Mouse (Mus musculus): ENCODE results near the gene Sestd1. TPM values are rescaled to one million over a fixed set of nuclear protein-coding genes. Genes with fewer than 3 reads are reported as not detected.

Sestd1 gene
- polyA plus RNA-seq, 1 experiment from 2014 or later: 26.6 TPM

GRCm38 (mm10) chr2:77182271-77182995, 98.0 kb downstream of the Sestd1 start:
- WGBS: 86% methylated on average over 4 of the region's 4 CpGs
- Histone ChIP-seq H3K4me1 (ENCODE audit: control insufficient read depth, insufficient read depth, low read length) (no peaks in the 10 kb centered on the region), H3K4me3 (ENCODE audit: low read depth, low read length) (no peak overlapping the region), H3K27me3 (ENCODE audit: control insufficient read depth, insufficient read depth, low read depth, low read length) (no peaks in the 10 kb centered on the region), H3K9ac (ENCODE audit: low read depth, low read length) (no peak overlapping the region), H3K27ac (ENCODE audit: low read length) (no peak overlapping the region), H3K9me3 (replicated peaks; ENCODE audit: control insufficient read depth, low read length, poor library complexity, severe bottlenecking) (no peaks in the 10 kb centered on the region), H3K4me2 (ENCODE audit: low read length) (no peak overlapping the region), H3K36me3 (ENCODE audit: control insufficient read depth, insufficient read depth, low read length) (peaks cover 9% of the 10 kb centered on the region)
- no peak for ATAC-seq

GRCm38 (mm10) chr2:77177472-77177871, 102.9 kb downstream of the Sestd1 start:
- Histone ChIP-seq H3K4me3 (ENCODE audit: low read depth, low read length) (no peak overlapping the region), H3K36me3 (ENCODE audit: control insufficient read depth, insufficient read depth, low read length) (no peaks in the 10 kb centered on the region), H3K4me2 (ENCODE audit: low read length) (no peak overlapping the region), H3K4me1 (ENCODE audit: control insufficient read depth, insufficient read depth, low read length) (peaks cover 17% of the 10 kb centered on the region), H3K27ac (ENCODE audit: low read length) (no peak overlapping the region), H3K9me3 (replicated peaks; ENCODE audit: control insufficient read depth, low read length, poor library complexity, severe bottlenecking) (no peaks in the 10 kb centered on the region), H3K9ac (ENCODE audit: low read depth, low read length) (no peak overlapping the region), H3K27me3 (ENCODE audit: control insufficient read depth, insufficient read depth, low read depth, low read length) (no peaks in the 10 kb centered on the region)
- WGBS: 83% methylated on average over 2 of the region's 2 CpGs
- no peak for ATAC-seq

- Histone ChIP-seq H3K36me3 (ENCODE audit: control insufficient read depth, insufficient read depth, low read length) (no peaks in the 10 kb centered on the region), H3K9me3 (replicated peaks; ENCODE audit: control insufficient read depth, low read length, poor library complexity, severe bottlenecking) (no peaks in the 10 kb centered on the region), H3K27ac (ENCODE audit: low read length) (no peak overlapping the region; the same call in 1 of the 2 replicates), H3K4me3 (ENCODE audit: low read depth, low read length) (no peak overlapping the region), H3K9ac (ENCODE audit: low read depth, low read length) (no peak overlapping the region), H3K4me1 (ENCODE audit: control insufficient read depth, insufficient read depth, low read length) (peaks cover 24% of the 10 kb centered on the region), H3K27me3 (ENCODE audit: control insufficient read depth, insufficient read depth, low read depth, low read length) (no peaks in the 10 kb centered on the region), H3K4me2 (ENCODE audit: low read length) (no peak overlapping the region)
- WGBS: 63% methylated on average over 10 of the region's 10 CpGs
- ATAC-seq: 0 out of 2 replicates have a peak, but pooled peaks have one; percentile 13
Measured at GRCm38 (mm10) chr2:77176413-77176812, 104.0 kb downstream of the Sestd1 start.

GRCm38 (mm10) chr2:77175411-77175810, 105.0 kb downstream of the Sestd1 start:
- no peak overlapping the region for H3K9ac ChIP-seq (ENCODE audit: low read depth, low read length)
- no peak overlapping the region for H3K4me2 ChIP-seq (ENCODE audit: low read length)
- WGBS: 72% methylated on average over 7 of the region's 7 CpGs
- no peak for ATAC-seq
- H3K27me3 ChIP-seq (ENCODE audit: control insufficient read depth, insufficient read depth, low read depth, low read length): no peaks in the 10 kb centered on the region
- H3K4me1 ChIP-seq (ENCODE audit: control insufficient read depth, insufficient read depth, low read length): peaks cover 30% of the 10 kb centered on the region
- no peaks in the 10 kb centered on the region for H3K9me3 ChIP-seq (replicated peaks; ENCODE audit: control insufficient read depth, low read length, poor library complexity, severe bottlenecking)
- H3K27ac ChIP-seq (ENCODE audit: low read length): no peak overlapping the region
- no peaks in the 10 kb centered on the region for H3K36me3 ChIP-seq (ENCODE audit: control insufficient read depth, insufficient read depth, low read length)
- H3K4me3 ChIP-seq (ENCODE audit: low read depth, low read length): no peak overlapping the region

- WGBS: 50% methylated on average over 2 of the region's 2 CpGs
- H3K4me3 ChIP-seq (ENCODE audit: low read depth, low read length): no peak overlapping the region
- H3K4me2 ChIP-seq (ENCODE audit: low read length): no peak overlapping the region
- H3K9ac ChIP-seq (ENCODE audit: low read depth, low read length): no peak overlapping the region
- no peak for ATAC-seq
- H3K27ac ChIP-seq (ENCODE audit: low read length): 0 out of 2 replicates have a peak overlapping the region, but pooled peaks have one; percentile 10
- H3K27me3 ChIP-seq (ENCODE audit: control insufficient read depth, insufficient read depth, low read depth, low read length): no peaks in the 10 kb centered on the region
- no peaks in the 10 kb centered on the region for H3K36me3 ChIP-seq (ENCODE audit: control insufficient read depth, insufficient read depth, low read length)
- no peaks in the 10 kb centered on the region for H3K9me3 ChIP-seq (replicated peaks; ENCODE audit: control insufficient read depth, low read length, poor library complexity, severe bottlenecking)
- H3K4me1 ChIP-seq (ENCODE audit: control insufficient read depth, insufficient read depth, low read length): peaks cover 37% of the 10 kb centered on the region
Measured at GRCm38 (mm10) chr2:77174313-77174712, 106.1 kb downstream of the Sestd1 start.

- Histone ChIP-seq H3K4me2 (ENCODE audit: low read length) (no peak overlapping the region), H3K9me3 (replicated peaks; ENCODE audit: control insufficient read depth, low read length, poor library complexity, severe bottlenecking) (no peaks in the 10 kb centered on the region), H3K36me3 (ENCODE audit: control insufficient read depth, insufficient read depth, low read length) (no peaks in the 10 kb centered on the region), H3K4me1 (ENCODE audit: control insufficient read depth, insufficient read depth, low read length) (peaks cover 37% of the 10 kb centered on the region), H3K27me3 (ENCODE audit: control insufficient read depth, insufficient read depth, low read depth, low read length) (no peaks in the 10 kb centered on the region), H3K9ac (ENCODE audit: low read depth, low read length) (no peak overlapping the region), H3K4me3 (ENCODE audit: low read depth, low read length) (no peak overlapping the region), H3K27ac (ENCODE audit: low read length) (no peak overlapping the region)
- WGBS: 92% methylated on average over 6 of the region's 6 CpGs
- ATAC-seq: no peak
Measured at GRCm38 (mm10) chr2:77173821-77174220, 106.6 kb downstream of the Sestd1 start.

- no peak for ATAC-seq
- Histone ChIP-seq H3K4me3 (ENCODE audit: low read depth, low read length) (no peak overlapping the region), H3K36me3 (ENCODE audit: control insufficient read depth, insufficient read depth, low read length) (no peaks in the 10 kb centered on the region), H3K27ac (ENCODE audit: low read length) (no peak overlapping the region), H3K9ac (ENCODE audit: low read depth, low read length) (no peak overlapping the region), H3K4me1 (ENCODE audit: control insufficient read depth, insufficient read depth, low read length) (peaks cover 37% of the 10 kb centered on the region), H3K4me2 (ENCODE audit: low read length) (no peak overlapping the region), H3K9me3 (replicated peaks; ENCODE audit: control insufficient read depth, low read length, poor library complexity, severe bottlenecking) (no peaks in the 10 kb centered on the region), H3K27me3 (ENCODE audit: control insufficient read depth, insufficient read depth, low read depth, low read length) (no peaks in the 10 kb centered on the region; the same call in 1 of the 2 replicates)
- WGBS: 39% methylated on average over 6 of the region's 6 CpGs
Measured at GRCm38 (mm10) chr2:77173366-77173765, 107.0 kb downstream of the Sestd1 start.

- Histone ChIP-seq H3K9me3 (replicated peaks; ENCODE audit: control insufficient read depth, low read length, poor library complexity, severe bottlenecking) (no peaks in the 10 kb centered on the region), H3K4me2 (ENCODE audit: low read length) (peak overlapping the region; percentile 15; the same call in 1 of the 2 replicates), H3K9ac (ENCODE audit: low read depth, low read length) (no peak overlapping the region), H3K4me1 (ENCODE audit: control insufficient read depth, insufficient read depth, low read length) (peaks cover 37% of the 10 kb centered on the region), H3K36me3 (ENCODE audit: control insufficient read depth, insufficient read depth, low read length) (no peaks in the 10 kb centered on the region), H3K27me3 (ENCODE audit: control insufficient read depth, insufficient read depth, low read depth, low read length) (no peaks in the 10 kb centered on the region; the same call in 1 of the 2 replicates), H3K4me3 (ENCODE audit: low read depth, low read length) (no peak overlapping the region), H3K27ac (ENCODE audit: low read length) (peak overlapping the region; percentile 45; the same call in 1 of the 2 replicates)
- 16% methylated on average over 10 of the region's 10 CpGs for WGBS
- ATAC-seq: 0 out of 2 replicates have a peak, but pooled peaks have one; percentile 18
Measured at GRCm38 (mm10) chr2:77172241-77172671, 108.1 kb downstream of the Sestd1 start.

GRCm38 (mm10) chr2:77171444-77172240, 108.8 kb downstream of the Sestd1 start:
- Histone ChIP-seq H3K27ac (ENCODE audit: low read length) (peak overlapping the region; percentile 45), H3K4me1 (ENCODE audit: control insufficient read depth, insufficient read depth, low read length) (peaks cover 37% of the 10 kb centered on the region), H3K4me3 (ENCODE audit: low read depth, low read length) (no peak overlapping the region), H3K36me3 (ENCODE audit: control insufficient read depth, insufficient read depth, low read length) (no peaks in the 10 kb centered on the region), H3K27me3 (ENCODE audit: control insufficient read depth, insufficient read depth, low read depth, low read length) (no peaks in the 10 kb centered on the region; the same call in 1 of the 2 replicates), H3K4me2 (ENCODE audit: low read length) (peak overlapping the region; percentile 47), H3K9ac (ENCODE audit: low read depth, low read length) (no peak overlapping the region), H3K9me3 (replicated peaks; ENCODE audit: control insufficient read depth, low read length, poor library complexity, severe bottlenecking) (no peaks in the 10 kb centered on the region)
- peak; percentile 72 for ATAC-seq
- 25% methylated on average over 23 of the region's 23 CpGs for WGBS
